Mouse (Mus musculus) thymus, adult 2 months (tissue): ENCODE data around the gene Gm15737.

Experiments
- CTCF ChIP-seq: fragments of 200-500 bp; IDR thresholded peaks from 2 replicates; pipeline ENCODE4 v1.5.1; 2012; ENCODE audit warnings: mild to moderate bottlenecking, control low read depth, low read length, moderate library complexity, borderline replicate concordance; ENCODE audit not compliant: control insufficient read depth, poor library complexity, insufficient read depth; ENCODE audit errors: extremely low read depth
- POLR2A ChIP-seq: fragments of 200-500 bp; IDR thresholded peaks from 2 replicates; pipeline ENCODE4 v1.6.1; 2012; ENCODE audit warnings: mild to moderate bottlenecking, low read length, control low read depth, moderate library complexity; ENCODE audit not compliant: control insufficient read depth, poor library complexity, insufficient read depth; ENCODE audit errors: extremely low read depth

- no peak for TF ChIP-seq CTCF
- no peak for TF ChIP-seq POLR2A
Observed at GRCm38 (mm10) chr6:92910611-92911010, 41.5 kb downstream of the Gm15737 start.
